Mouse (Mus musculus): ENCODE data around the gene 4930544D05Rik.

Gene 4930544D05Rik

DNA sequence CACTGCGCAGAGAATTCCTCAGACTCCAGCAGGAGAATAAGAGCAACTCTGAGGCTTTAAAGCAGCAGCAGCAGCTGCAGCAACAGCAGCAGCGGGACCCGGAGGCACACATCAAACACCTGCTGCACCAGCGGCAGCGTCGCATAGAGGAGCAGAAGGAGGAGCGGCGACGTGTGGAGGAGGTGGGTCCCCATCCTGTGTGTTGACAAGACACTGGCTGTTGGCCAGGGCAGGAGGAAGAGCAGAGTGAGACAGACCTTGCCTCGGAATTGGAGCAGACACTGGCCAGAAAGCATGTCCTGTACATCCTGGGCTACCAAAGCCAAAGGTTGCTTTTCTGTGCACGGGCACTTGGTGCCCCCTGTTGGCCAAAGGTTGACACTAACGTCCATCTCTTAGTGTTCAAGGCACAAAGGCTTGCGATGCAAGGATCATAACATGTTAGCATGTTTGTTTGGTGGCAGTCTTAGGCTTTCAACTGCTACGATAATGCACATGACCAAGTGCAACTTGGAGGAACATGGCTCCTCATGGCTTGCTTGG, 10.6 kb upstream of the 4930544D05Rik start:
- DNase-seq, result peak; percentile 83 to 91

DNA sequence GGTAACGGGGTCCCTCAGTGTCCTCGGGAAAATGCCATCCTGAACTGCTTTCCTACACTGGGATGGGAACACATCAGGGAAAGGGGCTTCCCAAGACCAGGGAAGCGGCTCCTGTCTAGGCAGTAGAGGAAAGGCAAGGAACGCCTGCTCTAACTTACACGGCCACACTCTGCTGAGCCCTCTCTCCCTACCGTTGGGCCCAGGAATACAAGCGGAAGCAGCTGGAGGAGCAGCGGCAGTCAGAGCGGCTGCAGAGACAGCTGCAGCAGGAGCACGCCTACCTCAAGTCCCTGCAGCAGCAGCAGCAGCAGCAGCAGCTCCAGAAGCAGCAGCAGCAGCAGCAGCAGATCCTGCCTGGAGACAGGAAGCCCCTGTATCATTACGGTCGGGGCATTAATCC, 8.9 kb upstream of the 4930544D05Rik start:
- DNase-seq, result no peak

DNA sequence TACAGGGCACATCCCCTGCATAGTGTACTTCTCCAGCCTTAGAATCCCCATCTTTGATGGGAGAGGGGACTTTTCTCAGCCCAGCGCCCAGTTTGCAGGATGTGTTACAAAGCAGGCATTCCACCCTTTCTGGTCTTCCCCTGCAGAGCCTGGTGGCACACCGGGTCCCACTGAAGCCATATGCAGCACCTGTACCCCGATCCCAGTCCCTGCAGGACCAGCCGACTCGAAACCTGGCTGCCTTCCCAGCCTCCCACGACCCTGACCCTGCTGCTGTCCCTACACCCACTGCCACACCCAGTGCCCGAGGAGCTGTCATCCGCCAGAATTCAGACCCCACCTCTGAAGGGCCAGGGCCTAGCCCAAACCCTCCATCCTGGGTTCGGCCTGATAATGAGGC, 8.0 kb upstream of the 4930544D05Rik start:
- no peak for DNase-seq

DNA sequence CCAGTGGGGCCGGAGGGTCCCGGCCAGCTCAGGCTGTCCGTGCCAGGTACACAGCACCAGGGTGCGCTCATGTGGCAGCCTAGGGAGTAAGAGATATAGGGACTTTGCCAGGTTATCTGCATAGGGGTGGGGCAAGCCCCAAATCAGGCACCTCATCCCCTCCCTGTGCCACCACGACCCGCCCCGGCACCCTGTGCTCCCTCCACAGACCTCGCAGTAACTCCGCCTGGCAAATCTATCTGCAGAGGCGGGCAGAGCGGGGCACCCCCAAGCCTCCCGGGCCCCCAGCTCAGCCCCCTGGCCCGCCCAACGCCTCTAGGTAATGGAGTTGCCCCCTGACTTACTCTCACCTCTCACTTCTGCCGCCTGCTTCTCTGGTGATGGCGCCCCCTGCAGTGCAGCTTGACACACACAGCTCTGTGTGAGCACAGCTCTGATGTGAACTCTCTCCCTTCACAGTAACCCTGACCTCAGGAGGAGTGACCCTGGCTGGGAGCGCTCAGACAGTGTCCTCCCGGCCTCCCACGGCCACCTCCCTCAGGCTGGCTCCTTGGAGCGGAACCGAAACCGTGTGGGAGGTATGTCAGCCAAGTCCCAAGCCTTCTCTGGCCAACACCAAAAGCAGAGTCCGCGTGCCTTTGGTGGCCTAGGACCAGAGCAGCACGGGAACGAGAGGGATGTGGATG, 7.1 kb upstream of the 4930544D05Rik start:
- DNase-seq, result peak; percentile 79 to 82

DNA sequence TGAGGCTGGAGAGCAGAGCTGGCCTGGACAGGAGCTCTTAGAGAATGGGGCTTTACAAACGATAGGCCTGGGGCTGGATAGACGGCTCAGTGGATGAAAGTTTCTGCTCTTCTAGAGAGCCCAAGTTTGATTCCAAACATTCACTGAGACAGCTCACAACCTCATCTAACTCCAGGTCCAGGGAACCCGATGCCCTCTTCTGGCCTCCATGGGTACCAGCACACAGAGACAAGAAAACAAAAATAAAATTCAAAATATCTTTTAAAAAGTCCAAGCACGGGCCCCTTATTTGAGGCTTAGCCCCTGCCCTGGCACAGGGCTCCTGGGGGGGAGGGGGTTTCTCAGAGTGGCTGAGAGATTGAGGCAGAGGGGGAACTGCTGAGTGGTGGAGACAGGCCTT, 4.9 kb upstream of the 4930544D05Rik start:
- DNase-seq, result no peak

DNA sequence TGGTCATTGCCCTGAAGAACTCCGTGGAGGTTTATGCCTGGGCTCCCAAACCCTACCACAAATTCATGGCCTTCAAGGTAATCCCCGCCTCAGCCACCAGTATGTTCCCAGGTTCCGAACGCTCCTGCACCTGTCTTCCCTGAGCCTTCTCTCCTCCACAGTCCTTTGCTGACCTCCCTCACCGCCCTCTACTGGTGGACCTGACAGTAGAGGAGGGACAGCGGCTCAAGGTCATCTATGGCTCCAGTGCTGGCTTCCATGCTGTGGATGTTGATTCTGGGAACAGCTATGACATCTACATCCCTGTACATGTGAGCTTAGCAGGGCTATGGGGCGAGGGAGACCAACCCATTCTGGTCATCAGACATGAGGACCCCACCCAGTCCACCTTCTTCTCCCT, 3.1 kb upstream of the 4930544D05Rik start:
- DNase-seq, result peak in 1 of 2 experiments; percentile 53

DNA sequence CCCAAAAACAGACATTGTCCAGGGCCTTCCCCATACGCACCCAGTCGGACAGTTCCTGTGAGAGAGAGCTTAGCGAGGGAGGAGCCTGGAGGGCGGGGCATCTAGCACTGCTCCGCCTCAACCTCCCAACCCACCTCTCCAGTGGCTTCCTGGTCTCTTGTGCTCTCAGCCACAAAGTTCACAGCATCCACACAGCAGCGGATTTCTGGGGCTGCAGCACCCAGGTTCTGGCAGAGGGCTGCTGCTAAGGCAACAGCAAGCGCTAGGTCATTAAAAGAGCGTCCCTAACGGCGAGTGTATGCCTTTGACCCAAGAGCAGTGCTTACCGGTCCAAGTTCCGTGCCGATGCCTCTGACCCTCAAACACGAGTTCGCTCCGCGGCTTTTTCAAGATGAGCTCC, 574 bp upstream of the 4930544D05Rik start:
- peak; percentile 77 to 84 for DNase-seq

DNA sequence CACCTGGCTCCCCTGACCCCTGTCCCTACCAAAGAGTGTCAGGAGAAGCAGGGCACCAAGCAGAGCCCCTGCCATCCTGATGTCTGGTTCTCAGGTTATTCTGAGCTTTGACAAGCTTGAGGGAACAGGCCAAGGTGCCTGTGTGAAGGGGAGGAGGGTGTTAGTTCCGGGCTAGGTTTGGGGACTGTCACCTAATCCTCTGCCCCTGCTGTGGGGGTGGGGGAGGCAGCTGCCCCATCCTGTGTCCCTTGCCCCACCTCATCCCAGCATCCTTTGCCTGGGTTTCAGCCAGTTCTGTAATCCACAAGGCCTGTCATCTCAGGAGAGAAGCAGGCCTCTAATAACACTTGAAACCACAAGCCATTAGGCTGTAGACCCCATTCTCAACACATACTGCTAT, 3.5 kb downstream of the 4930544D05Rik start, which contains the start of gene Chrne:
TSS of gene Chrne (minus strand) at position 116 of the 400 bp plus-strand sequence.
- no peak for DNase-seq

DNA sequence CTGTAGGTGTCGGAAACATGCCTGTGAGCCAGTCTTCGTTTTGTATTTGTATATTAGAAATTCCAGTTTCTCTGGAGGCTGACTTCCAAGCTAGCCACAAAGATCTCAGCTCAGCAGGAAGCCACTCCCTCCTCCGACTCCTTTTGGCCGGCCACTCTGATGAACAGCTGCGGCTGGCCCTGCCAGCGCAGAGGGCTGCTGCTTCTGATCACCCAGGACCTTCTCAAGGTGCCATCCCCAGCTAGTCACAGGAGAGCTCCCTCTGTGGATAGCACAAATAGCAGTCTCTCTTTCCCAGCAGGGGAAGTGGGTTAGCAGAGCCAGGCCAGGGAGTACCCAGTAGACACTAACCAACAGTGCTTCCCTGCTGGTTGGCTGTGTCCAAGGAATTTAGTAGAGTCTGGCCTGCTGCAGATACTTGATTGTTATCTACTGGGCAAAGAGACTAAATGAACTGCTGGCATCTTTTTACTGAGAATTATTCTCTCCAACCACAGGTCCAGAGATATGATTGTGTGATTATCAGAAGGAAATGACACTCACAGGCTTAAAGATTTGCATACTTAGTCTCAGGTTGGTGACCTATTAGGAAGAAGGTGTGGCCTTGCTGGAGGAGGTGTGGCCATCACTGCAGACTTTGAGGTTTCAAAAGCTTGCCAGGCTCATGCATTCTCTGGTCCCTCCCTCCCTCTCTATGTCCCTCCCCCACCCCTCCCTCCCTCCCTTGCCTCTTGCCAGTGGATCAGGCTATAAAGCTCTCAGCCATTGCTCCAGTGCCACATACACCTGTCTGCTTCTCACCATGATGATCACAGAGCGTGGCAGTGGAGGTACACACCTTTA, 6.5 kb downstream of the 4930544D05Rik start:
- peak; percentile 34 to 39 for DNase-seq

DNA sequence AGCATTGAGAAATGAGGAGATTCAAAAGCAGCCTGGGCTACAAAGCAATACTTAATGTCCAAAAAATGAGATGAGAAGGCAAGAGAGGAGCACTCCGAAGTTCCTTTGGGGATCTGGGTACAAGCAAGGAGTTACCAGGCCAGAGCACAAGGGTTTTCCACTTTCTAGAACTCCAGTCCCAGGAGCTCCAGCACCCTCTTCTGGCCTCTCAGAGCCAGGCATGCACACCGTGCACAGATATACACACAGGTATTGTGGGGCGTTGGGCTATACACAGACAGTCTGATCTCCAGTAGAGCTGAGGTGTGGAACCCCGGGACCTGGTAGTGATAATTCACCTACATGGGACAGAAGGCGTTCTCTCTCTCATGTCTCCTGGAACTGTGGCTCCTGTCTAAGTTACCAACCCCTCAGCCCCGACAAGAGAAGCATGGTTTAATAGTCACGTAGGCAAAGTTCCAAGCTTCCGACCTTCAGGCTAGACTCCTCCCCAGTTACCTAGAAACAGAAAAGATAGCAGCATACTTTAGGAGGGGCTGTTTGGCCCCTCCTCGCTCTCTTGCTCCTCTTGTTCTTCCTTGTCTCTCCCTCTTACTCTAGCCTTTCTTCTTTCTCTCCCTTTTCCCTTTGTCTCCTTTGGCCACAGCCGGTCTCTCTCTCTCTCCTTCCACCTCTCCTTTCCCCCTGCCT, 7.5 kb downstream of the 4930544D05Rik start:
- peak in 1 of 2 experiments; percentile 51 for DNase-seq

DNA sequence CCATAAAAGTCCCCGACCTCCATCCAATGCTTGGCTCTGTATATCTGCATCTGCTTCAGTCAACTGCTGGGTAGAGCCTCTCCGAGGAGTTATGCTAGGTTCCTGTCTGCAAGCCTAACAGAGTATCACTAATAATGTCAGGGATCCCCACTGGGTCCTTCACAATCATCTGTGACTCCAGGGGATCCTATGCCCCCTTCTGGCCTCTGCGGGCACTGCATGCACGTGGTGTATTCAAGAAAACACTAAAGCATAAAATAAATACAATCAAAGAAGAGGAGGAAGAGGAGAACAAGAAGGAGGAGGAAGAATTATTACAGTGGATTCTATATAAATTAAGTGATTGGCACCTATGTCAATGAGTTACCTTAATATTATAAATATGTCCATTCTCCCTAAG, 9.8 kb downstream of the 4930544D05Rik start:
- DNase-seq, result peak; percentile 46 to 81

DNA sequence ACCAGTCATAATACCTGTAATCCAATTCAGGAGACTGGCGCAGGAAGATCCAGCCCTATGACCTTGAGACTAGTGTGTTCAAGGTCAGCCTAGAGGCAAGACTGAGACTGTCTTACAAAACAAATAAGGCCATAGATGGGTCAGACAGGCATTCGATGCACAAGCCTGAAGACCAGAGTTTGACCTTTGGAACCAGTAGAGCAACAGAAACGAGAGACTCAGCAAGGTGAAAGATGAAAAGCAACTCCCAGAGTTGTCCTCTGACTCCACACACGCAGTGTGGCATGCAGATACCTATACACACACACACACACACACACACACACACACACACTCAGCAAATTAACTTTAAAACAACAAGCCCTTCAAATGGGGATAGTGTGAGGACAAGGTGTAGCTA, 11.2 kb downstream of the 4930544D05Rik start:
- peak; percentile 35 to 66 for DNase-seq

DNA sequence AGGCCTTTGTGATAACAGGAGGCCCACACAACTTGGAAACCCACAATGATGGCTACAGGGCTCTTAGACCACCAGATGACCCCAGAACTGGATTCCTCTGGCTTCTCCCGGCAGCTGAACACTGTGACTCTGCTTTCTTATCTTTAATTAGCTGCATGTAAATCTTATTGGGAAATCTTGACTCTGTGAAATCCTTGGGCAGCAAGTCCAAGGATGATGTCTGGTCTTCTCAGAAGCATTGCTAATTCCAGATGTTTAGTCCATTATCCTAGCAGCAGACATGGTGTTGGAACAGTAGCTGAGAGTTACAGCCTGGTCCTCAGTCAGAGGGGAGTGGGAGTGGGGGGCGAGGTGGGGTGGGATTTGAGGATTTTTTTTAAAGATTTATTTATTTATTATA, 12.8 kb downstream of the 4930544D05Rik start:
- DNase-seq, result no peak

DNA sequence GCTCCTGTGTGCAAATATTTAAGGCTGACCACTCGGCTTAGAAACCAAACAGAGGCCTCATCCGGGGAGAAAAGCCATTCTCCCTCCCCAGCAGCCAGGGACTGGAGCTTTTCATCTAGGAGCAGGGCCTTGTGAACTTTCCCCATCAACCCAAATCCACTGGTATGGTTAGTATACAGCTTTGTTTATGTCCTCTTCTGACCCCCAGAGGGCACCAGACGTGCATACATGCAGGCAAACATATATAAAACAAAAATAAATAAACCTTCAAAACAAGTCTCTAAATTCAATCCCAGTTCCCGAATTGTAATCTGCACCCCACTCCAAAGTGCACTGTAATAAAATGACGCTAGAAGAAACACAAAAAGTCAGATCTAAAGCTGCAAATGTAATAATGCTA, 13.9 kb downstream of the 4930544D05Rik start:
- DNase-seq, result no peak

DNA sequence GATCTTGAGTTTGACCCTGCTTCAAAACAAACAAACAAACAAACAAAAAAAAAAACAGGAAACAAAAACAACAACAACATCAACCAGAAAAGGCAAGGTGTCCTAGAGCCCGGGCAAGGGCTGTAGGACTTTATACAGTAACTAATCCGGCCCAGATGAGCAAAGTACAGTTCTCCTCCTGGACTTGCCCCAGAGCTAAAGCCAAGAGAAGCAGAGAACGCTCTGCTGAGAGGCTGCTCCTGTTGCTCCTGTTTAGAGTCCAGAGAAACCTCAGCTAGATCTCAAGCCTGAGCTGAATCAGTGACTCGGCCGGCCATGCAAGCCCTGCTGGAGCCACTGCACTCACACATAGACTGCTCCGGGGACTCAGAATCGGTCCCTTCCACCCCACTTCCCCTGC, 14.5 kb downstream of the 4930544D05Rik start:
- DNase-seq, result peak; percentile 70 to 80

DNA sequence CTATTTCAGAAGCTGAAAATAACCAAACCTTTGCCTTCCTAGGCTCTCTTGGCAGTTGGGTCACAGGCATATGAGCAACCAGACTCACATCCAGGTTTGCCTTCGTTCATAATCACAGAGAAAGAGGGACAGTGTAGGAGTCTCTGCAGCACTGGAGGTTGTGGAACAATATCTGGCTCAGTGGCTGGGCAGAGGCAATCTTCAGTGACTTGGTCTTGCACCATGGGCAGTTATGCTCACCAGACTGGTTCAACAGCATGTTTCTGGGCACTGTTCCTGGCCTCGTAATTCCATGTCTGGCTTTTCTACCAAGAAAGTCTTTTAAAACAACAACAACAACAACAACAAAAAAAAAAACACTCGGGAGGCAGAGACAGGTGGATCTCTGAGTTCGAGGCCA, 20.0 kb downstream of the 4930544D05Rik start:
- DNase-seq, result no peak

DNA sequence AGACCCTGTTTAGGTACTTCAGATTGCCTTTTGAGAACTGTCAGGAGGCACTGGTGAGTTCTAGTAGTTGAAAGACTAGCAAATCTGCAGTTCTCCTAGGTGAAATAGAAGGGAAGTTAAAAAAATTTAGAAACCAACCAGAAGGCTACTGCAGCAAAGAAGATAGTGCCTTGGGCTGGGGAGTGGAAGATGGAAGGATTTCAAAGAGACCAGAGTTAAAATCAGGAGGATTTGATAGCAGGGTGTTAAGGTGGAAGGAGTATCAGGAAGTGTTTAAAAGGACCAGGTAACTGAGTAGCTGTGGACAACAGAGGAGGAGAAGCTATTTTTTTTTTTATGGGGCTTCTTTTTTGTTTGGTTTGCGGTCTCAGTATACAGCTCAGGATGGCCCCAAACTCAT, 22.1 kb downstream of the 4930544D05Rik start:
- DNase-seq, result no peak

DNA sequence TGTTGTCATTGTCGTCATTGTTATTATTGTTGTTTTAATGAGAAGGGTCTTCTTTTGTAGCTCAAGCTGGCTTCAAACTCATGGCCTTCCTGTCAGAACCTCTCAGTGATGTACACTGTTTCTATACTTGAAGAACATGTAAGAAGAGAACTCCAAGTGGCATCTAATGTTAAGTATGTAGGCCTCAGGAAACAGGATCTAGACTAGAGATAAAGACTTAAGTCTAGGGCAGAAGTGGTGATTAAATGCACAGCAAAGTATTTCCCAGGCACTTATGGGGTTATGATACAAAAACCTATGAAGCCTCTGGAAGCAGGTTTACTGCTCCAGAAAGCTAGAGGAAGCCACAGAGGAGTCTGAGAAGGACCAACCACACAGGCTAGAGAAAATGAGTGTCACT, 22.6 kb downstream of the 4930544D05Rik start:
- no peak for DNase-seq

DNA sequence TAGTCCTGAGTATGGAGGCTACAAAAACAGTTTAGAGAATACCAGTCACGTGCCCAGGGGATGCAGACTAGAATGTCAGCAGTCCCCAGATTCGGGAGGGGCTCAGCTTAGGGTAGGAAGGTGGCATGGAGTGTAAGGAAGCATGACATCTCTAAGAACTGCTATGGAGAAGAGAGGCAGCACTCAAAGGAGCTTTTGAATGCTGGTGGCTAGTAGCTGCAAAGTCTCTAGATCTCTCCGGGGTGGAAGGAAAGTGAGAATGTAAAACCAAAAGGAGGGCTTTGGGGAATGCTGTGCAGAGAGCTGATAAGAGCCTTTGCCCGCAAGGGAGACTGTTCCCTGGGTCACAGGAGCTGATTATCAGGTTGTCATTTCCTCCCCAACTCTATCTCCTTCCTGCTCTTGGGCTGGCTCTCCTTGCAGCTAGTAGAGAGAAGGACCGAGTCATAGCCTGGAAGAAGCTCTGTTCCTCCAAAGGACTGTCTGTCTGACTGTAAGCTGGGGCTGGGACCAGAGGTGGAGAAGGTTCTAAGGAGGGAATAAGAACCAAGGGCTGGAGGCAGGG, 23.1 kb downstream of the 4930544D05Rik start, which contains the start of gene Gp1ba:
TSS of gene Gp1ba (plus strand) at position 409 of the 565 bp plus-strand sequence.
- DNase-seq, result no peak

DNA sequence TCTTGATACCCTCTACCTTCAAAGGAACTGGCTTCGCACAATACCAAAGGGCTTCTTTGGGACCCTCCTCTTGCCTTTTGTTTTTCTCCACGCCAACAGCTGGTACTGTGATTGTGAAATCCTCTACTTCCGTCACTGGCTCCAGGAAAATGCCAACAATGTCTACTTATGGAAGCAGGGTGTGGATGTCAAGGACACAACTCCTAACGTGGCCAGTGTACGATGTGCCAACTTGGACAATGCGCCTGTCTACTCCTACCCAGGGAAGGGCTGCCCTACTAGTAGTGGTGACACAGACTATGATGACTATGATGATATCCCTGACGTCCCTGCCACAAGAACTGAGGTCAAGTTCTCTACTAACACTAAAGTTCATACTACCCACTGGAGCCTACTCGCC, 24.3 kb downstream of the 4930544D05Rik start:
- DNase-seq, result no peak

DNA sequence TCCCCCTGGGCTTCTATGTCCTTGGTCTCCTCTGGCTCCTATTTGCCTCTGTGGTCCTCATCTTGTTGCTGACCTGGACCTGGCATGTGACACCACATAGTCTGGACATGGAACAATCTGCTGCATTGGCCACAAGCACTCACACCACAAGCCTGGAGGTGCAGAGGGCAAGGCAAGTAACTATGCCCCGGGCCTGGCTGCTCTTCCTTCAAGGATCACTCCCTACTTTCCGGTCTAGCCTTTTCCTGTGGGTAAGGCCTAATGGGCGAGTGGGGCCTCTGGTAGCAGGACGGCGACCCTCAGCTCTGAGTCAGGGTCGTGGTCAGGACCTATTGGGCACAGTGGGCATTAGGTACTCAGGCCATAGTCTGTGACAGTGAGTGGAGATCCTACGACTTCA, 25.6 kb downstream of the 4930544D05Rik start:
- no peak for DNase-seq

DNA sequence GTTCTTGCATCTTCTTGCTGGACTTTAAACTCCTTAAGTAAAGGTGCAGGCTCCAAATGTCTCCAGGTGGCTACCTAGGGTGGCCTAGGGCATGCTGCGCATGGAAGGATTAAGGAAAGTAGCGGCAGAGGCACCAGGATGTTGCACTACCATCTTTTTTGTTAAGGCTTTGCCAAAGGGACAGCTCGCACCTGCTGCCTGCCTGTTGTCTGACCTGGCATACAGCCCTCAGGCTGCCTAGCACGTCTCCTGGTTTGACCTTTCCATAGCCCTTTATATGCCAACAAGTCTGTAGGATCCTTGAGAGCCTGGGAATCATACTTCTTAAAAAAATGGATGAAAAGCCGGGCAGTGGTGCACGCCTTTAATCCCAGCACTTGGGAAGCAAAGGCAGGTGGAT, 27.4 kb downstream of the 4930544D05Rik start:
- DNase-seq, result no peak
